Mouse (Mus musculus) intestine, embryonic 14.5 days (tissue): Measurements from ENCODE around the gene Magix. TPM values are rescaled to one million over a fixed set of nuclear protein-coding genes. Genes with fewer than 3 reads are reported as not detected.

Source experiments
- ATAC-seq: fragments of 200-750 bp; cut with Nextera tagmentation; replicated peaks from 2 replicates; pipeline ENCODE4 v1.8.0; 2017; ENCODE audit warnings: low read depth, moderate number of reproducible peaks, moderate TSS enrichment, moderate library complexity; ENCODE audit not compliant: low FRiP score, low TSS enrichment
- DNase-seq: peaks from one replicate; pipeline ENCODE4 v3.0.0-alpha.2; 2018; ENCODE audit warnings: low spot score
- H3K27ac ChIP-seq: fragments of 300-500 bp; sonication (generic); 2 replicates; pipeline ENCODE4 v1.5.1; 2014; ENCODE audit warnings: low read depth, mild to moderate bottlenecking, control low read depth
- H3K27me3 ChIP-seq: fragments of 300-500 bp; sonication (generic); replicated peaks from 2 replicates; pipeline ENCODE4 v1.6.1; 2014; ENCODE audit warnings: low read length, control low read depth; ENCODE audit not compliant: control insufficient read depth, insufficient read depth
- H3K36me3 ChIP-seq: fragments of 300-500 bp; sonication (generic); 2 replicates; pipeline ENCODE4 v1.6.1; 2014; ENCODE audit warnings: low read length, control low read depth; ENCODE audit not compliant: control insufficient read depth, insufficient read depth
- H3K4me1 ChIP-seq: fragments of 300-500 bp; sonication (generic); replicated peaks from 2 replicates; pipeline ENCODE4 v1.6.1; 2014; ENCODE audit warnings: low read length, control low read depth, mixed read lengths; ENCODE audit not compliant: control insufficient read depth, insufficient read depth
- H3K4me2 ChIP-seq: fragments of 300-500 bp; sonication (generic); 2 replicates; pipeline ENCODE4 v1.6.1; 2014; ENCODE audit warnings: low read length
- H3K4me3 ChIP-seq: fragments of 300-500 bp; sonication (generic); 2 replicates; pipeline ENCODE4 v1.5.1; 2014; ENCODE audit warnings: low read depth, low read length, control low read depth, mixed read lengths
- H3K9ac ChIP-seq: fragments of 300-500 bp; sonication (generic); 2 replicates; pipeline ENCODE4 v1.6.1; 2014; ENCODE audit warnings: mild to moderate bottlenecking, low read length
- H3K9me3 ChIP-seq: fragments of 300-500 bp; sonication (generic); 2 replicates; pipeline ENCODE4 v1.6.1; 2016; ENCODE audit warnings: low read length, control low read depth; ENCODE audit not compliant: control insufficient read depth
- WGBS: fragments of 180-500 bp; shearing (Covaris S2); extraction: QIAGEN DNeasy Blood & Tissue Kit; methylation state at CpG from one replicate; pipeline ENCODE4 v1.1.7; 2014; 5-methylcytosine and 5-hydroxymethylcytosine counted together
- polyA plus RNA-seq: library from polyadenylated mRNA; unstranded; fragments of >200 nt; fragmentation: Nextera tagmentation; extraction: Ambion mirVana; gene quantifications from 2 replicates; pipeline ENCODE4 v1.2.1, GENCODE M21; 2014

The Magix gene
- 0.39 and 0.57 TPM in 2 replicates for polyA plus RNA-seq

GRCm38 (mm10) chrX:7680864-7681263 lies at the start of gene Magix:
Magix (minus strand) TSS chrX:7681251.
- H3K27ac ChIP-seq = no peak within 1 kb of the TSS
- WGBS = 69% methylated on average over 14 of the region's 14 CpGs
- no peaks in the 10 kb centered on the region for H3K4me1 ChIP-seq
- peak within 1 kb of the TSS; percentile 18; the same call in 1 of the 2 replicates for H3K4me3 ChIP-seq
- DNase-seq (no peak), ATAC-seq (no peak)
- no peaks in the 10 kb centered on the region for H3K9me3 ChIP-seq
- H3K9ac ChIP-seq = no peak within 1 kb of the TSS
- H3K36me3 ChIP-seq = no peaks in the 10 kb centered on the region
- H3K4me2 ChIP-seq = peak within 1 kb of the TSS; percentile 46
- H3K27me3 ChIP-seq = no peaks in the 10 kb centered on the region

GRCm38 (mm10) chrX:7728922-7729265 lies 47.8 kb upstream of the Magix start:
- Histone ChIP-seq H3K36me3 (peaks cover 12% of the 10 kb centered on the region; the same call in 1 of the 2 replicates), H3K9ac (peak overlapping the region; percentile 47), H3K4me1 (no peaks in the 10 kb centered on the region), H3K4me2 (peak overlapping the region; percentile 52), H3K9me3 (no peaks in the 10 kb centered on the region), H3K4me3 (peak overlapping the region; percentile 44), H3K27ac (no peak overlapping the region; the same call in 1 of the 2 replicates), H3K27me3 (no peaks in the 10 kb centered on the region)
- peak; percentile 60 for ATAC-seq
- DNase-seq = no peak
- 8% methylated on average over 4 of the region's 4 CpGs for WGBS

- ATAC-seq (peak; percentile 93), DNase-seq (peak; percentile 85)
- 16% methylated on average over 42 of the region's 42 CpGs for WGBS
- H3K4me1 ChIP-seq = no peaks in the 10 kb centered on the region
- H3K9me3 ChIP-seq = no peaks in the 10 kb centered on the region
- peak within 1 kb of the TSS; percentile 52 for H3K4me2 ChIP-seq
- peak within 1 kb of the TSS; percentile 44 for H3K4me3 ChIP-seq
- H3K27ac ChIP-seq = peak within 1 kb of the TSS; percentile 57; the same call in 1 of the 2 replicates
- peak within 1 kb of the TSS; percentile 47 for H3K9ac ChIP-seq
- no peaks in the 10 kb centered on the region for H3K27me3 ChIP-seq
- peaks cover 12% of the 10 kb centered on the region; the same call in 1 of the 2 replicates for H3K36me3 ChIP-seq
Measured at GRCm38 (mm10) chrX:7728215-7728921, 47.3 kb upstream of the Magix start, which contains the start of gene Praf2. Praf2 (plus strand) TSS chrX:7728439.

- no peaks in the 10 kb centered on the region for H3K27me3 ChIP-seq
- no peak overlapping the region for H3K9ac ChIP-seq
- no peaks in the 10 kb centered on the region for H3K9me3 ChIP-seq
- no peak overlapping the region for H3K4me2 ChIP-seq
- H3K36me3 ChIP-seq = peaks cover 12% of the 10 kb centered on the region; the same call in 1 of the 2 replicates
- no peak overlapping the region for H3K27ac ChIP-seq
- H3K4me1 ChIP-seq = no peaks in the 10 kb centered on the region
- 92% methylated on average over 13 of the region's 13 CpGs for whole genome bisulfite sequencing
- no peak for ATAC-seq
- no peak for DNase-seq
- H3K4me3 ChIP-seq = no peak overlapping the region
Measured at GRCm38 (mm10) chrX:7727176-7727575, 46.1 kb upstream of the Magix start.

- H3K9ac ChIP-seq = no peak overlapping the region
- no peak for DNase-seq
- H3K27ac ChIP-seq = no peak overlapping the region
- no peaks in the 10 kb centered on the region for H3K9me3 ChIP-seq
- H3K4me1 ChIP-seq = no peaks in the 10 kb centered on the region
- H3K27me3 ChIP-seq = no peaks in the 10 kb centered on the region
- ATAC-seq = no peak
- H3K4me2 ChIP-seq = no peak overlapping the region
- peaks cover 12% of the 10 kb centered on the region; the same call in 1 of the 2 replicates for H3K36me3 ChIP-seq
- H3K4me3 ChIP-seq = no peak overlapping the region
- 85% methylated on average over 10 of the region's 12 CpGs for WGBS
Measured at GRCm38 (mm10) chrX:7725841-7726240, 44.8 kb upstream of the Magix start.

GRCm38 (mm10) chrX:7724135-7724534 lies 43.1 kb upstream of the Magix start:
- Histone ChIP-seq H3K27ac (no peak overlapping the region), H3K4me3 (no peak overlapping the region), H3K27me3 (no peaks in the 10 kb centered on the region), H3K4me2 (no peak overlapping the region), H3K4me1 (no peaks in the 10 kb centered on the region), H3K9ac (no peak overlapping the region), H3K36me3 (peaks cover 12% of the 10 kb centered on the region; the same call in 1 of the 2 replicates), H3K9me3 (no peaks in the 10 kb centered on the region)
- 82% methylated on average over 4 of the region's 7 CpGs for WGBS
- ATAC-seq (no peak), DNase-seq (no peak)

GRCm38 (mm10) chrX:7722691-7723090 lies 41.6 kb upstream of the Magix start:
- Histone ChIP-seq H3K36me3 (peaks cover 12% of the 10 kb centered on the region; the same call in 1 of the 2 replicates), H3K4me1 (no peaks in the 10 kb centered on the region), H3K27me3 (no peaks in the 10 kb centered on the region), H3K27ac (no peak overlapping the region), H3K9me3 (no peaks in the 10 kb centered on the region), H3K9ac (peak overlapping the region; percentile 49), H3K4me2 (peak overlapping the region; percentile 65), H3K4me3 (peak overlapping the region; percentile 58)
- no peak for DNase-seq
- ATAC-seq = no peak
- 17% methylated on average over 4 of the region's 4 CpGs for WGBS

GRCm38 (mm10) chrX:7722282-7722611 lies 41.2 kb upstream of the Magix start:
- Histone ChIP-seq H3K4me3 (peak overlapping the region; percentile 58), H3K9me3 (no peaks in the 10 kb centered on the region), H3K36me3 (peaks cover 11% of the 10 kb centered on the region; the same call in 1 of the 2 replicates), H3K27me3 (no peaks in the 10 kb centered on the region), H3K4me1 (no peaks in the 10 kb centered on the region), H3K4me2 (peak overlapping the region; percentile 65), H3K27ac (peak overlapping the region; percentile 85), H3K9ac (peak overlapping the region; percentile 49)
- no peak for DNase-seq
- ATAC-seq = no peak
- 13% methylated on average over 11 of the region's 11 CpGs for WGBS
